Mouse (Mus musculus) heart, embryonic 13.5 days (tissue): Measurements from ENCODE around the gene Ankrd6. TPM values are rescaled to one million over a fixed set of nuclear protein-coding genes. Genes with fewer than 3 reads are reported as not detected.

Experiments used
- ATAC-seq: fragments of 200-750 bp; cut with Nextera tagmentation; 2 replicates; pipeline ENCODE4 v1.8.0; 2017; ENCODE audit warnings: moderate TSS enrichment; ENCODE audit not compliant: insufficient number of reproducible peaks, low FRiP score, low TSS enrichment; ENCODE audit errors: extremely low read depth
- H3K27ac ChIP-seq: fragments of 300-500 bp; sonication (generic); replicated peaks from 2 replicates; pipeline ENCODE4 v1.5.1; 2015; ENCODE audit warnings: moderate library complexity, mild to moderate bottlenecking, inconsistent platforms
- H3K27me3 ChIP-seq: fragments of 300-500 bp; sonication (generic); replicated peaks from 2 replicates; pipeline ENCODE4 v1.6.1; 2015; ENCODE audit warnings: mild to moderate bottlenecking, inconsistent platforms
- H3K36me3 ChIP-seq: fragments of 300-500 bp; sonication (generic); 2 replicates; pipeline ENCODE4 v1.6.1; 2015; ENCODE audit warnings: mild to moderate bottlenecking, inconsistent platforms
- H3K4me1 ChIP-seq: fragments of 300-500 bp; sonication (generic); 2 replicates; pipeline ENCODE4 v1.6.1; 2015; ENCODE audit warnings: inconsistent platforms
- H3K4me2 ChIP-seq: fragments of 300-500 bp; sonication (generic); 2 replicates; pipeline ENCODE4 v1.6.1; 2015; ENCODE audit warnings: inconsistent platforms, mild to moderate bottlenecking, moderate library complexity
- H3K4me3 ChIP-seq: fragments of 300-500 bp; sonication (generic); 2 replicates; pipeline ENCODE4 v1.5.1; 2015; ENCODE audit warnings: moderate library complexity, mild to moderate bottlenecking, inconsistent platforms
- H3K9ac ChIP-seq: fragments of 300-500 bp; sonication (generic); 2 replicates; pipeline ENCODE4 v1.6.1; 2015; ENCODE audit warnings: inconsistent platforms, mild to moderate bottlenecking, moderate library complexity
- H3K9me3 ChIP-seq: fragments of 300-500 bp; sonication (generic); 2 replicates; pipeline ENCODE4 v1.6.1; 2016; ENCODE audit warnings: inconsistent platforms
- WGBS: fragments of 180-500 bp; shearing (Covaris S2); methylation state at CpG from one replicate; pipeline ENCODE4 v1.1.7; 2015; ENCODE audit warnings: mixed read lengths; 5-methylcytosine and 5-hydroxymethylcytosine counted together
- polyA plus RNA-seq: library from polyadenylated mRNA; unstranded; fragments of >200 nt; fragmentation: Nextera tagmentation; extraction: Ambion mirVana; gene quantifications from 2 replicates; pipeline ENCODE4 v1.2.1, GENCODE M21; 2015

Ankrd6 gene
- polyA plus RNA-seq, 1 experiment from 2014 or later: 4.2 TPM

GRCm38 (mm10) chr4:32770284-32770810, 180.3 kb downstream of the Ankrd6 start:
- Histone ChIP-seq H3K4me2 (no peak overlapping the region), H3K36me3 (peaks cover 88% of the 10 kb centered on the region), H3K9ac (no peak overlapping the region), H3K9me3 (no peaks in the 10 kb centered on the region), H3K4me1 (no peaks in the 10 kb centered on the region), H3K4me3 (no peak overlapping the region), H3K27ac (no peak overlapping the region), H3K27me3 (no peaks in the 10 kb centered on the region)
- no peak for ATAC-seq
- WGBS: 90% methylated on average over 7 of the region's 7 CpGs

DNA sequence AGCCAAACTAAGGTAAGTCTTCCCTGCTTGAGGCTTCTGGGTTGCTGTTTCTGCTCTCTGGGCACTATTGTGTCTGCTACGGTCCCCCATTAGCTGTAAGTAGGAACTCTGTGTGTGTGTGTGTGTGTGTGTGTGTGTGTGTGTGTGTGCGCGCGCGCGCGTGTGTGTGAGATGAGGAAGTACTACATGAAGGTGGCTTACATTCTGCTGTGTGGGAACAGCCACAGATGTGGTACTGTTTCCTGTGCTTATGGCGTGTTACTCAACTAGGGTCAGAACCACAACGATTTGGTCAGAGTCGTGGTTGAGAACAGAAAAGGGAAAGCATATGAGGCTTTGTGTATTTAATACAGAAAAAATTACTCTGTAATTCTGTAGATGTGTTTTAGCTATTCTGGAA, 182.6 kb downstream of the Ankrd6 start:
- no peak overlapping the region for H3K27ac ChIP-seq
- no peaks in the 10 kb centered on the region for H3K9me3 ChIP-seq
- no peak for ATAC-seq
- no peak overlapping the region for H3K4me3 ChIP-seq
- H3K4me2 ChIP-seq: no peak overlapping the region
- WGBS: 91% methylated on average over 10 of the region's 10 CpGs
- no peaks in the 10 kb centered on the region for H3K4me1 ChIP-seq
- H3K9ac ChIP-seq: no peak overlapping the region
- peaks cover 87% of the 10 kb centered on the region for H3K36me3 ChIP-seq
- H3K27me3 ChIP-seq: no peaks in the 10 kb centered on the region

GRCm38 (mm10) chr4:32767471-32767870, 183.2 kb downstream of the Ankrd6 start:
- no peak for ATAC-seq
- H3K4me3 ChIP-seq: no peak overlapping the region
- no peaks in the 10 kb centered on the region for H3K27me3 ChIP-seq
- no peak overlapping the region for H3K9ac ChIP-seq
- no peaks in the 10 kb centered on the region for H3K4me1 ChIP-seq
- H3K9me3 ChIP-seq: no peaks in the 10 kb centered on the region
- peaks cover 87% of the 10 kb centered on the region for H3K36me3 ChIP-seq
- no peak overlapping the region for H3K4me2 ChIP-seq
- H3K27ac ChIP-seq: no peak overlapping the region
- 92% methylated on average over 7 of the region's 7 CpGs for WGBS

- H3K27me3 ChIP-seq: no peaks in the 10 kb centered on the region
- H3K27ac ChIP-seq: no peak overlapping the region
- no peaks in the 10 kb centered on the region for H3K4me1 ChIP-seq
- no peaks in the 10 kb centered on the region for H3K9me3 ChIP-seq
- 89% methylated on average over 2 of the region's 2 CpGs for WGBS
- no peak overlapping the region for H3K4me3 ChIP-seq
- no peak overlapping the region for H3K9ac ChIP-seq
- H3K4me2 ChIP-seq: no peak overlapping the region
- no peak for ATAC-seq
- H3K36me3 ChIP-seq: peaks cover 86% of the 10 kb centered on the region
Observed at GRCm38 (mm10) chr4:32757430-32757829, 193.2 kb downstream of the Ankrd6 start.

Other genes with a start within 250 kb of the Ankrd6 start
- gene Lyrm2, start 150.6 kb downstream of the Ankrd6 start, polyA plus RNA-seq: 131 and 136 TPM in 2 replicates
- gene Rragd, start 32.2 kb upstream of the Ankrd6 start, polyA plus RNA-seq: 40.9 and 43.3 TPM in 2 replicates
- 27.5 and 32.8 TPM in 2 replicates for gene Ube2j1, start 80.6 kb upstream of the Ankrd6 start, polyA plus RNA-seq
- 0.13 and 0.29 TPM in 2 replicates for gene Gabrr2, start 112.2 kb upstream of the Ankrd6 start, polyA plus RNA-seq
- gene Gabrr1, start 181.7 kb upstream of the Ankrd6 start, polyA plus RNA-seq: 0.10 and 0.19 TPM in 2 replicates
- gene Pm20d2, start 238.9 kb upstream of the Ankrd6 start, polyA plus RNA-seq: 0.99 and 1.6 TPM in 2 replicates